Mouse (Mus musculus) liver (tissue): ENCODE measurements around the gene Nt5c2.
"Not testable (repeated sequence)": the region's sequence is repeated elsewhere in the genome, so short reads cannot be mapped to it uniquely, and the experiment has no call there.

ENCODE experiments used
- DNase-seq: peaks from one replicate; pipeline ENCODE4 v3.0.0-alpha.2; 2020; ENCODE audit warnings: mixed read lengths

Nt5c2 gene

DNA sequence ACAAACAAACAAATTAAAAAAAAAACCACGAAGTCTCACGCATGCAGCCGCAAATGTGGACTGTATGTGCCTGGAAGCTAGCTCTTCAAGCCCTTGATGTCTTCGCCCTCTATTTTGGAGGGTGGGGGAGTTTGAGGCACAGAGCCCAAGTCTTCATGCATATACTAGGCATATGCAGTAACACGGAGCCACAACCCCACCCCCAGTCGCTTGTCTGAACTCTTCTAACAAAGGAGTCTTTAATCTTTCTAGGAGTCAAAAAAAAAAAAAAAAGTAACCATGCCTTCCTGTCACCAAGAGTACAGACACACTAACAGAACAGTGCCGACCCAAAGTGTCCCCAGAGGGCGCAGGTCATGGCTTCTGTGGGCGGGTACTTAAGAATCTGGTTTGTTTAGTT is 1.0 kb upstream of the Nt5c2 start:
- no peak for DNase-seq

DNA sequence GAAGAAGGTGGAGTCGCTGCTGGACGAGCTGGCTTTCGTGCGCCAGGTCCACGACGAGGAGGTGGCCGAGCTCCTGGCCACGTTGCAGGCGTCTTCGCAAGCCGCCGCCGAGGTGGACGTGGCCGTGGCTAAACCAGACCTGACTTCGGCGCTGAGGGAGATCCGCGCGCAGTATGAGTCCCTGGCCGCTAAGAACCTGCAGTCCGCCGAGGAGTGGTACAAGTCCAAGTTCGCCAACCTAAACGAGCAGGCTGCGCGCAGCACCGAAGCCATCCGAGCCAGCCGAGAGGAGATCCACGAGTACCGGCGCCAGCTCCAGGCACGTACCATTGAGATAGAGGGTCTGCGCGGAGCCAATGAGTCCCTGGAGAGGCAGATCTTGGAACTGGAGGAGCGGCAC is 443 bp upstream of the Nt5c2 start:
- DNase-seq: no peak

DNA sequence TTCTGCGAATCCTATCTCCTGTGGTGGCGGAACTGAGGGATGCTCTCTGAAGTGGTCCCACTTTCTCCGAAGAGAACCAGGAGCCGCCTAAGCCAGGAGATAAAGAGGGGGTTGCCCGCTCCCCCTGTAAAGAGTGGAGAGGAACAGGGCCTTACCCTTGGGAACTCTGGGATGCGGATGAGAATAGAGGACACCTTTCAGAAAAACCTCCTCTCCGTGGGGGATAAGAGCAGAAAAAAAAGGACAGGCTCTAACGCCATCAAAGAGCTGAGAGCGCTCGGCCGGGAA is 850 bp downstream of the Nt5c2 start:
- no peak for DNase-seq

DNA sequence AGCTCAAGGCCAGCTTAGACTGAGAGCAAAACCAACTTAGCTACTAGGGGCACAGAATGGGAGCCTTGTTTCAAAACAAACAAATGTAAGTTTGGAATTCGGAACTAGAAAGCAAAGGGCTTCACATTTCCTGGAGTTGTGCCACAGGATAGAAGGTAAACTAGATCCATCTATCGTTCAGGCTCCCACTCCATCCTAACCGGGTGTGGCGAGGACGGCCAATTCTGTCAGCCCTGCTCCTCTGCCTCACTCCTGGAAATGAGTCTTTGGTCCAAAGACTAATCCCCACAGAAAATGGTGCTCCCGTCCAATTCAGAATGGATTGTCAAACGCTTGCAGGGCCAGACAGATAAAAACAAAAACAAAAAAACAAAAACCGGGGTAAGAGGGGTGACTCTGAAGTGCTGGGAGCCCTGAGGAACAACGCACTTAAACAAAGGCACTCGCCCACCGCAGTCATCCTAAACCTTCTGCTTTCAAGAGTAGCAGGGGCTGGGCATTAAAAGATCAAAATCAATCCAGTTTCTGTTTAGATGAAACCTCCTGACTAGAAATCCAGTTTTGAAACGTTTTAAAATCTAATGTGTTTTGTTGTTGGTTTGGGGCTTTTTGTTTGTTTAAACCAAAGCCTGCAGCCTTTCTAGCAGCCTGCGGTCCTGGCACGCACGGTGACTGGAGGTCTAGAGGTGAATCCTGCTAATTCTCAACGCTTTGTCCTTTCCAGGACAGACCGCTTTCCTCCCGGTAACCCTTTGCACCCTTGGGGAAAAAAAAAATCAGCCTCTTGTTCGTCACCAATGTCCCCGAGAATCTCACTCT is 1.4 kb downstream of the Nt5c2 start:
- no peak for DNase-seq

DNA sequence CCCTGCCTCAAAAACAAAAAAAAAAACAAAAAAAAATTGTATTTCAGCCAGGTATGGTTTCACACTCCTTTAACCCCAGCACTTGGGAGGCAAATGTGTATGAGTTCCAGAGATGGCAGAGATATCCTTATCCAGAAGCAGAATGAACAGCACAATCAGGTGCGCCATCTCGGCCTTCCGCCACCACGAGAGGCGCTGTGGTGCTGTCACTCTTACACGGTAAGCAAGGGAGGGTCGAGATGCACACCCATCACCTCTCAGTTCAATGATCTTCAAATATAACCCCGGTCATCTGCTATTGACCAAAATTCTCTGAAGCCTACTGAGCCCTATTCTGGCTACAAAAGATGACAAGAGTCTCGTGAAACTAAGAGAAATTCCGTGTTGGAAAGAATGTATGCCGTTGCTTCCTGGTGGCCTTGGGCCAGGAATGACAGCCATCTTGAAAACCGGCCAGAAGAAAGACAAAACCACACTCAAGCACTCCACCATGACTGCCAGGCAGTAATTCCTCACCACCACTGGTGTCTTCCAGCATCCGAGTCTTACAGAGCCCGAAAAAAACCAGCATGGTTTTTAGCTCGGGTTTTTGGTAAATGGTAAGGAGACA is 2.3 kb downstream of the Nt5c2 start:
- no peak for DNase-seq

DNA sequence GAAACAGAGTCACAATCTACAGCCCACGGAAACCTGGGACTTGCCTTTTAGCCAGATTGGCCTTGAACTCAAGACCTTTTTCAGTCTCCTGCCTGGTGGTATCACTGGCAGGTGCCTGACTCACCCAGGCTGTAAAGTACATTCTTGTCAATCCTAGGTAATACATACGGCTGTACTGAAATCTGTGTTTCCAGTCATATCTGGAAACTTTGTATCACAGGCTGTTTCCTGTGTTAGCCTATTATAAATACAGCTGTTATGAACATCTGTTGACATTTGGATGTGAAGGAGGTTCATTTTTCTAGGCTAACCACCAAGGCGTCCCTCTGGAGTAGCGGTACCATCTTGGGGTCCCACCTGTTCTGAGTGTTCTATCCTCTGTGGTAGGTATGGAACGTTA is 5.0 kb downstream of the Nt5c2 start:
- no peak for DNase-seq

DNA sequence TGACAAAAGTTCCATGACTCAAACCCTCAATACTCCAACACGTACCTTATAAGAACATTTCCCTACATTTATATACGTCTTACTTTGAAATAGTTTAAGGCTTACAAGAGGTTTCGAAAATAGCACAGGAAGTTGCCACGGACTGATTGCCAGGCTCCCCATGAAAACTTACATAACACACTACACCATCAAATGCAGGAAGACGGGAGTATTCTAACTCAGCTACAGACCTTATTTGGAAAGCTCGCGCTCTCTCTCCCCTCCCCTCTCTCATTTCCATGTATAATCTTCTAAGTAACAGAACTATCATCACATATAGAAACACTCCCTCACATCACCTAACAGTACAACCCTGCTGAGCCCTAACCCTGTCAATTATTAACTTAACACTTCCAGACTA is 5.5 kb downstream of the Nt5c2 start:
- DNase-seq: no peak

DNA sequence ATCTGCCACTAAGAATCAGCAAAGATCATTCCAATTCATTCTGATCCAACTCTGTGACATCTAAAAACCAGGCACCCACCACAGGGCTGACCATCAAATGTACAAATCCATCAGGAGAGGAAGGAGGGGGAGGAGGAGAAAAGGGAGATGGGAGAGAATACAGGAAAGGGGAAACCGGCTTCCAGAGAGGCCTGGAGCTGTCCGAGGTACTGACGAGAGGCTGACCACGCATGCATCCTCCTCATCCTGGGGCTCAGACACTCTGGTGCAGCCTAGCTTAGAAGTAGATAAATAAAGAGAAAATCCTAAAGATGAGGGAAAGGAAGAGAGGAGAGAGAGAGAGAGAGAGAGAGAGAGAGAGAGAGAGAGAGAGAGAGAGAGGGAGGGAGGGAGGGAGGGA is 8.6 kb downstream of the Nt5c2 start:
- peak; percentile 61 for DNase-seq

DNA sequence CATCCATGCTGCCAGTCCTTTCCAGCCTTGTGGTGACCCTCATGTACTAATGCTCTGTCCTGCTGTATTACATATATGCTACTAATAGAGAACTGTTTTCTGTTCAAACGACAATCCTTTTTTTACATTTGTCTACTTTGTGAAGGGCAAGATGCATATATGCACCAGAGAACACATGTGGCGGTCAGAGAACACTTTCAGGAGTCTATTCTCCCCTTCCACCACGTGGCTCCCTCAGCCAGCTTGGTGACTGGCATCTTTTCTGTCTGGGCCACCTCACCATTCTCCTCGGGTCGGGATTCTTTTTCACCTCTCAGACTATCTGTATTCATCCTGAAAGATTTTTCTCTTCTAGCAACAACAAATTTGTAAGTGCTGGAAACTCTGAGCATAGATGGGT is 9.1 kb downstream of the Nt5c2 start:
- no peak for DNase-seq

DNA sequence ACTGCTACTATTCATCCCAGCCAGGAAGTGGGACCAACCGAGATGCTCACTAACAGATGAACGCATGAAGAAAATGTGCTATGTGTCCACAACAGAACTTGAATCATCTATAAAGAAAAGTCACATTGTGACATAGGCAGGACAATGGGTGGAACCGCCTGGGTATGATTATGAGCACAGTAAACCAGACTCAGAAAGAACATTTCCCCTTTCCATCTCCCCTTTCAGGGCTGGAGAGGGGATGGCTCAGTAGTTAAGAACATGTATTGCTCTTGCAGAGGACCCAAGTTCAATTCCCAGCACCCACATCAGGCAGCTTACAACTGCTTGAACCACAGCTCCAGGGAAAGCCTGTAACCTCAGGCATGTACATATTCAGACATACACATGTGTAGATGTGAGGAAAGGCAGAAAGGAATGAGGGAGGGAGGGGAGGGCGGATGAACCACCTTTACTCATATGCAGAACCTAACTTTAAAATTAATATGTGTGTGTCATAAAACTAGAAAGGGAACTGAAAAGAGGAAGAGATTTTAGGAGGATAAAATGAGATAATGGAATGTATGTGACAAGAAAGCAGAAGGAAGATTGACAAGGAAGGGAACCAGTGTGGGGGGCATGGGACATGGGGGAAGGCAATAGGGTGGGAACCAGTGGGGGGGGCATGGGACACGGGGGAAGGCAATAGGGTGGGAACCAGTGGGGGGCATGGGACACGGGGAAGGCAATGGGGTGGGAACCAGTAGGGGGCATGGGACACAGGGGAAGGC is 11.0 kb downstream of the Nt5c2 start:
- DNase-seq: no peak

DNA sequence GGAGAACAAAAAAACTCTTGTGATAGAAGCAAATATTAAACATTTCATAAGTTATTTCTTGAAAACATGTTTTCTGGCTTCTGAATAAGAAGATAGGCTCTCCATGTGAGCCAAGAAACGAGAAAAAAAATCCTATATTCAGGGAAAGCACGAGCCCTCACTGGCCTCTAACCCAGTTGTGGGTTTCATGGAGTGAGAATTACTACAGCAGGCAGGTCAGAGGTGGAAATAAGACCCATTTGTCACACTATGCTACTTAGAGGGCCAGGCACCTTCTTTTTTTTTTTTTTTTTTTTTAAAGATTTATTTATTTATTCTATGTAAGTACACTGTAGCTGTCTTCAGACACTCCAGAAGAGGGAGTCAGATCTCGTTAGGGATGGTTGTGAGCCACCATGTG is 14.6 kb downstream of the Nt5c2 start:
- not testable (repeated sequence) for DNase-seq

DNA sequence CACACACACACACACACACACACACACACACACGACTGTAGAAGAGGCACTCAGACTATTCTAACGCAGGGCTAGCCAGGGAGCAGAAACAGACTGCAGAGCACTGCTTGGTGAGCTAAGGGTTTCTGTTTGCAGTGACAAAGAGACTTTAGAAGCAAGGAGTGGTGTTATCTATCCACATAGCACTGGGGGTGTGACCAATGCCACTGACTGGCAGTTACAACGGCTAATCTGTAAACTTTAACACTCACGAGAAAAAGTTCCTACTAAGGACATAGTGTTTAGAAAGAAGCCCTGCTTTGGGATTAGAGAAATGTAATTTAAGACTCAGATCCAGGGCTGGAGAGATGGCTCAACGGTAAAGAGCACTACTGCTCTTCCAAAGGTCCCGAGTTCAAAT is 15.2 kb downstream of the Nt5c2 start:
- peak; percentile 52 for DNase-seq

DNA sequence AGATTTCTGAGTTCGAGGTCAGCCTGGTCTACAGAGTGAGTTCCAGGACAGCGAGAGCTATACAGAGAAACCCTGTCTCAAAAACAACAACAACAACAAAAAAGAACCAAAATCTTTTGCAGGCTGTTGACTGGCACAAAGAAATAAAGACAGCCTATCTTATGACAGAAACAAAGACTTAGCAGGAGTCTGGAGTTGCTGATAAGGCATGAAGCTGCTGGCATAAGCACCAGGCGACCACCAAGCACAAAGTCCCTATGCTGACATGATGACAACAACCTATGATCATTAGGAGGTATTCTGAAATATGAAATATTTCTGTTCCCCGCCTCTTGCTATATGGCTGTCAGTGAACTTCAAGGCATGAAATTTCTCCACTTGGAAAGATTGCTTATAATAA is 16.0 kb downstream of the Nt5c2 start:
- no peak for DNase-seq

DNA sequence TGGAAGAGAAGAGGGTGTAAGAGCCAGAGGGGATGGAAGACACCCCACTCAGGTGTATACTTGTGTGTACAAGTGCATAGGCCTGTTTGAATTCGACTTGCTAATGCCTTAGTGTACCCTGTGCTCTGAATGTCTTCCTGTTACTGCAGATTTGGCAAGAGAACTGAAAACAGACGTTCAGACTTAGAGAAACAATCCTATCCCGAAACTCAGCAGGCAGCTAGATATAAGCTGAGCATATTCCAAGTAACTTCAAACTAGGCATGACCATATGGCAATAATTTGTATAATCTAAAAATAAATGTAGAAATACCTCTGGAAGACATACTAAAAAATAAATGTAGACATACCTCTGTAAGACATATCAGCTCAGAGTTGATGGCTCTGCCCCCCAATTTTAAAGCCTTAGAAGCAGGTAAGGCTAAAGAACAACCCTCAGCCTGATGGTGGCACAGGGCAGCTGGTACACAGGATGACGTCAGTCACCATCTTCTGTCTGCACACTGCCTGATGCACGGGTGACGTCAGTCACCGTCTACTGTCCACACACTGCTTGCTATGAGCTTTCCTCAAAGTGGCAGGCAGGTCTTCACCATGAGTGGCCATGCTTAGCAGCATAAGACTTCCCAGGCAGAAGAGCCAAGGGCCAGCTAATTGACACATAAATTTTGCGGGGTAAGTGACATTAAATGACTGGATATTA is 16.6 kb downstream of the Nt5c2 start:
- DNase-seq: no peak

DNA sequence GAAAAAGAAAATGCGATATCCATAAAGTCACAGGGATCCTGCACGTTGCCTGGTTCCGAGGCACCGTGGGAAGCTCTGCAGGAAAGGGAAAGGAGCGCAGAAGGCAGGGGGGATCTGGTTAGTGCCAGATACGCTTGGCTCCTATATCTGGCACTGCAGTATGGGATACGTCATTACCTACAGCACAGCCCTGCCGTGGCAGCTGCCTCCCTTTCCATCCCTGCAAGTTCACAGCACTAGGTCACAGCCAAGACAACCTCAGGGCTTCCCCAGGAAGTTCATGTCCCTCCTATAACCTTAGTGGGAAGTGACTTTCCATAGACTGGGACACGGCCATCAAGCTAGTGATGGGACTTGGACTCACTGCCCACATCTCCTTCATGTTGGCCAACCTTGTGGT is 18.9 kb downstream of the Nt5c2 start:
- DNase-seq: no peak

DNA sequence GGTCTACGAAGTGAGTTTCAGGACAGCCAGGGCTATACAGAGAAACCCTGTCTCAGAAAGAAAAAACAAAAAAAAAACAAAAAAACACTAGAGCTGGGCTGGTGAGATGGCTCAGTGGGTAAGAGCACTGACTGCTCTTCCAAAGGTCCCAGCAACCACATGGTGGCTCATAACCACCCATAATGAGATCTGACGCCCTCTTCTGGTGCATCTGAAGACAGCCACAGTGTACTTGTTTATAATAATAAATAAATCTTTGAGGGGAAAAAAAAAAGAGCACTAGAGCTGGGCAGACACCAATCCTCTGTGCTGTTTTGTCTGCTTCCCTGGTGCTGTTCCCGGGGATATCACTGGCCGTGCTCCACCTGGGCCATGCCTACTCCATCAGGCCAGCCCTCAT is 22.6 kb downstream of the Nt5c2 start:
- not testable (repeated sequence) for DNase-seq

DNA sequence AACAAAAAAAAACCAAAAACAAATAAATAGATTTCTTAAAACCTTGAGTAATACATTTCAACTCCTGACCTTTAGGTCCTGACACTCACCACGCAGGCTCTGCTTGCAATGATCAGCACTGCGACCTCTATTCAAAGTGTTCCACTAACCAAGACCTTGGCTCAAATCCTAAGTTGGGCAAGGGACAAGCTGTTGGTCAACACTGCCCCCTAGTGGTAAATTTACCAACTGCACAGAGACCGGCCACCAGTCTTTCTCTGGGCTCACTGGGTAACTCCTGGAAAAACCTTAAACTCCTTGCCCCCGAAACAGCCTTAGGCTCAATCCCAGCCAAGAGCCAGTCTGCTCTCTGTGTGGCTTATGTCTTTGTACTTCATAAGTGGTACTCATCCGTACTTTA is 23.8 kb downstream of the Nt5c2 start:
- peak; percentile 86 for DNase-seq

DNA sequence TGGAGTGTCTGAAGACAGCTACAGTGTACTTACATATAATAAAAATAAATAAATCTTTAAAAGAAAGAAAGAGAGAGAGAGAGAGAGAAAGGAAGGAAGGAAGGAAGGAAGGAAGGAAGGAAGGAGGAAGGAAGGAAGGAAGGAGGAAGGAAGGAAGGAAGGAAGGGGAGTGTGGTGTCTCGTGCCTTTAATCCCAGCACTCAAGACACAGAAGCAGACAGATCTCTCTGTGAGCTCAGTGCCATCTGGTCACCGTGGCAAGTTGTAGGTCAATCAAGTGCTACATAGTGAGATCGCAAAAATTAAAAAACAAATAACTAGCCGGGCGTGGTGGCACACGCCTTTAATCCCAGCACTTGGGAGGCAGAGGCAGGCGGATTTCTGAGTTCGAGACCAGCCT is 24.3 kb downstream of the Nt5c2 start:
- DNase-seq: not testable (repeated sequence)

DNA sequence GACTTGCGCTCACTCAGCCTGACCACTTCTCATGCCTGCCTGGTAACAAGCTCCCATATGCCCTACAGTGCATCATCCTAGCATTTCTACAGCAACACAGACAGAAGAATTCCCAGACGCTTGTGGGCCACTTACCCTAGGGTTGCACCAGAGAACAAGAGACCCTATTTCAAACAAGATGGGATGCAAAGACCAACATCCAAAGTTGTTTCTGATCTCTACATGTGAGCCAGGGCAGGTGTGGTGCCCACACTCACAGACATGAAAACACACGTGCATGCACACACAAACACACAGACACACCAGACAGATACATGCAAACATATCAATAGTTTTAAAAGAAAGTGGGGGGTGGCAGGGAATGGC is 24.8 kb downstream of the Nt5c2 start:
- no peak for DNase-seq

DNA sequence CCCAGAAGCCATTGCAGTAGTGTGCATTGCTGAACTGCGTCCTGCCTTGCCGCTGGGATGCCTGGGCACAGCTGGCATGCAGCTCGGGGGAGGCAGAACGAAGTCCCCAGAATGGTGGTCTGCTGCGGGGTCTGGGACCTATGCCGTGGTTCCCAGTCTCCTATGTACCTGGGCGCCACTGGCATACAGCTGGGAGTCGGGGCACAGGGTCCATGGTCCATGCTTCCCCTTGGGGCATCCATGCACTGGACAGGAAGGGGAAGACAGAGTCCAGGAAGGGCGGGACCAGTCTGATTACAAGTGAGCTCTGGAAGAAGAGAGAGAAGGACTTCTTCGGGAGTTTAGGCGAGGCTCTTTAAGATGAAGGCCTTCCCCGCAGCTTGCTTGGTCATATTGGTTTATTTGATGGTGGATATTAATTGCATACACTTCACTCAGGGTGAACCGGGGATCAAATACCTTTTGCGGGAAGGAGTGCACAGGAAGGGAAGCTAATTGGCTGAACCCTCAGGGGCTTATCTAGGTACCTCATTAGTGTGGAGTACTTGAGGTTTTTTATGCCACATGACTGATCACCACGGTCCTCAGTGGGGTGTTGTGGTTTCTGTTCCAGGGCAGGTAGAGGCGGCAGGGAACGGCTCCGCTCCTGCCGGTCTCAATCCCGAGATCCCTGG is 25.3 kb downstream of the Nt5c2 start:
- no peak for DNase-seq

DNA sequence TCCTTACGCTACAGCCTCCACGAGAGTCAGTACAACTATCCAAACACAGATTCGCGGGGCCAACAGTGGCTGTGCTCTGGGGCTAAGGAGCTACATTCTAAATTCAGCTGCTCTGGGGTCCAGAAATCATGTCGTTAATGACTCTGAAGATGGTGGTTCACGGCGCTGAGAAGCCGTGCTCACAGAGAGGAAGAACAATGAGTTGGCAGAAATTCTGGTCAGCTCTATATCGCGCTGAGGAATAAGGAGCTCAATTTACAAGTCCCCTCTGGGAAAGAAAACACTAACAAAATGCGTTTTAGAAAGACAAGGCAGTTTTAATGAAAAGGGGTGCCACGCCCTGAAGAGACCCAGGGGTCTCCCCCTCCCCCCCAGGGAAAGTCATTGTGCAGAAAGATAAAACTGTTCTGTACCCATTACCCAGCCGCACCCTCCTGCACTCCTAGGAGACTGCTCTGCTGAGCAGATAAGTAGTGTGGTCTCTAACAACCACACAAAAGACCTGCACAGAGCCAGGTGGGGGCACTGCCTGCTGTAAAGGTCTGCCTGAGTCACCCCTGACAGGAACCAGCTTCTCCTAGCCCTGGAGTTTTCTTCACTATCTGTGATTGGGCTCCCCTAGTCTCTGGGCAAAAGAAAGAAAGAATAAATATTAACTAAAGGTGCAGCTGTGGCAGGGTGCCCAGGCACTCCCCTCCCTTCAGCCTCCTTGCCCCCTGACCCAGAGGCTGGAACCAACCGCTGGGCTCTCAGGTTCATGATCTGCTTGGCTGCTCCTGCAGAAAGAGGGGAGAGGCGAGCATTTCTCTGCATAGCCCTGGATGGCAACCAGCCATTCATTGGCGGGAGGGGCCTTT is 26.5 kb downstream of the Nt5c2 start:
- peak; percentile 88 for DNase-seq

DNA sequence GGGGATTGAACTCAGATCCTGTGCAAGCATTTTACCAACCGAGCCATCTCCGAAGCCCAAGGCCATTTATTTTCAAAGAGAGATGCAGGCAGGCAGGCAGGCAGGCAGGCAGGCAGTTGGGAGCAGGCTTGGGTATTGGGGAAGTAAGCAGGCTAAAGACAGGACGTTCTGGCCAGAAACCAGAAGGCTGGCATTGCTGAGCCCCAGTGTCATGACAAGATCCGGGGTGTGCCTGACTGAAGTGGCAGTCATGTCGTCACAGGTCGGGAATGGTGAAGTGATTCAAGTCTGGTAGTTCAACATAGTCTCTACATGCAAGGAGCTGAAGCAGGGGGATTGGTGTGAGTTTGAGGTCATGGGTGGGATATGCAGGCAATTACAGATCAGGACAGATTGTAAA is 27.3 kb downstream of the Nt5c2 start:
- peak; percentile 55 for DNase-seq
